Mouse (Mus musculus) c-Kit-positive CD71-negative TER-119-negative erythroid progenitor cells, embryonic 14.5 days (primary cell): ENCODE data around the gene Sinhcaf.
"Not testable (repeated sequence)": the region's sequence is repeated elsewhere in the genome, so short reads cannot be mapped to it uniquely, and the experiment has no call there.

Experiments used
- DNase-seq: peaks from one replicate; pipeline ENCODE4 v3.0.0-alpha.2; 2013; ENCODE audit warnings: low read depth

Gene Sinhcaf

GRCm38 (mm10) chr6:148945509-148946408 lies 508 bp downstream of the Sinhcaf start:
- no peak for DNase-seq

GRCm38 (mm10) chr6:148944767-148945508 lies 1.3 kb downstream of the Sinhcaf start:
- no peak for DNase-seq

GRCm38 (mm10) chr6:148944344-148944766 lies 1.9 kb downstream of the Sinhcaf start:
- DNase-seq = no peak

- no peak for DNase-seq
Observed at GRCm38 (mm10) chr6:148943695-148944094, 2.6 kb downstream of the Sinhcaf start.

- no peak for DNase-seq
Observed at GRCm38 (mm10) chr6:148942406-148942805, 3.9 kb downstream of the Sinhcaf start.

- DNase-seq = no peak
Observed at GRCm38 (mm10) chr6:148941880-148942279, 4.4 kb downstream of the Sinhcaf start.

GRCm38 (mm10) chr6:148940383-148940782 lies 5.9 kb downstream of the Sinhcaf start:
- not testable (repeated sequence) for DNase-seq

- no peak for DNase-seq
Observed at GRCm38 (mm10) chr6:148937693-148938092, 8.6 kb downstream of the Sinhcaf start.

- DNase-seq = no peak
Observed at GRCm38 (mm10) chr6:148934961-148935590, 11.2 kb downstream of the Sinhcaf start.

- no peak for DNase-seq
Observed at GRCm38 (mm10) chr6:148931281-148931680, 15.0 kb downstream of the Sinhcaf start.

- no peak for DNase-seq
Observed at GRCm38 (mm10) chr6:148918841-148919398, 27.3 kb downstream of the Sinhcaf start.

- no peak for DNase-seq
Observed at GRCm38 (mm10) chr6:148917672-148918071, 28.6 kb downstream of the Sinhcaf start.

- DNase-seq = no peak
Observed at GRCm38 (mm10) chr6:148916817-148917216, 29.4 kb downstream of the Sinhcaf start.

- DNase-seq = peak; percentile 63
Observed at GRCm38 (mm10) chr6:148913938-148914337, 32.3 kb downstream of the Sinhcaf start.

- not testable (repeated sequence) for DNase-seq
Observed at GRCm38 (mm10) chr6:148911906-148912305, 34.4 kb downstream of the Sinhcaf start.

- DNase-seq = no peak
Observed at GRCm38 (mm10) chr6:148906958-148907357, 39.3 kb downstream of the Sinhcaf start.

GRCm38 (mm10) chr6:148902728-148903127 lies 43.5 kb downstream of the Sinhcaf start:
- DNase-seq = no peak

- DNase-seq = no peak
Observed at GRCm38 (mm10) chr6:148896507-148896851, 49.8 kb downstream of the Sinhcaf start.

- DNase-seq = peak; percentile 79
Observed at GRCm38 (mm10) chr6:148895773-148896506, 50.3 kb downstream of the Sinhcaf start, which contains the start of gene Caprin2. TSS of gene Caprin2 (minus strand) at chr6:148896237.

- DNase-seq = no peak
Observed at GRCm38 (mm10) chr6:148894888-148895772, 51.1 kb downstream of the Sinhcaf start.
